ENCODE assay signal across 8 mouse cellular contexts in the genomic region with DNA sequence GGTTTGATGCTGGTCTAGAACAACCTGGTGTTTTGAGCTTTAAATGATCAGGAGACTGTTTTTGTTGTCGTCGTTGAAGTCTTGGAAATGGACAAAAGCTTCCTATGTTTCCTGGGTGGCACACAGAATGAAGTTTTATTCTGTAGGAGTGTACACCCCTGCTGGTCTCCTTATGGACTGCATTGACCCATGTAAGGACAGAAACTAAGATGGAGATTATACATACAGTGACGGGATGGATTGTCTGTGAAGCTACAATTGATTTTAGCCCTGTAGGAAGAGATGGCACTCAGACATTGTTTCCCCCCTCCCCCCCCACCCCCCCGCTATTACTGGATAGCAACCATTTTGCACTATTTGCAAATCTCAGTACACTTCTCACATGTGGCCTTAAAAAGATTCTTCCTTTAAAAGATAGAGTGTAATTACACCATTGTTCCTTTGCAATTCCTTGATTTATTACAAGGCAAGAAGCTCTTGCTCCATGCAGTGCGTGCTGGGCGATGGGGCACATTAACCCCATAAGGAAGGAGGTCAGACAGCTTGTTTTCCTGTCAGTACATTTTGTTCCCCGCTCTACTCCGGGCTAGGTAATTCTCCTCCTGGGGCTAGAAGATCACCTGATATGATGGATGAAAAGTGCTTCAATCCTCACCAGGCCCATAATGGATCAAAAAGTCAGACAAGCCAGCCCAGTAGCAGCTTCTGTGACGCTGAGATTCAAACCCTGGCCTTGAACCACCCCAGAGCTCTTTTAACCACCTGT. TPM values are rescaled to one million over a fixed set of nuclear protein-coding genes. Genes with fewer than 3 reads are reported as not detected.
DNase-seq lines count a peak whose midpoint lies in the region; ATAC-seq and TF ChIP-seq lines count a peak whose summit lies in the region.

No protein-coding gene starts in this region.

- TF ChIP-seq POLR2A in kidney, adult 2 months (IDR thresholded peaks at IDR 0.05; ENCODE audit: low read depth, low read length): no peak

- no peaks in the 10 kb centered on the region for H3K9me3 ChIP-seq in forebrain, embryonic 11.5 days (ENCODE audit: control insufficient read depth, low read length)
- no peaks in the 10 kb centered on the region for H3K9me3 ChIP-seq in liver, embryonic 13.5 days (replicated peaks)
- no peaks in the 10 kb centered on the region for H3K9me3 ChIP-seq in stomach, embryonic 15.5 days

- TF ChIP-seq CTCF in kidney, adult 2 months (conservative IDR thresholded peaks at IDR 0.05; ENCODE audit: insufficient read depth, insufficient read length, low read depth, low read length): no peak

- H3K27me3 ChIP-seq in kidney, adult 2 months (replicated peaks; ENCODE audit: control insufficient read depth, insufficient read depth, low read length): no peaks in the 10 kb centered on the region
- no peaks in the 10 kb centered on the region for H3K27me3 ChIP-seq in forebrain, embryonic 11.5 days (ENCODE audit: control insufficient read depth, insufficient read depth, low read length)
- no peaks in the 10 kb centered on the region for H3K27me3 ChIP-seq in liver, embryonic 13.5 days
- H3K27me3 ChIP-seq in stomach, embryonic 15.5 days (replicated peaks): no peaks in the 10 kb centered on the region

- peak overlapping the region; percentile 91 for H3K4me3 ChIP-seq in kidney, adult 2 months (ENCODE audit: insufficient read depth, low read depth, low read length)
- H3K4me3 ChIP-seq in forebrain, embryonic 11.5 days (ENCODE audit: low read depth, low read length): peak overlapping the region; percentile 78
- H3K4me3 ChIP-seq in liver, embryonic 13.5 days (replicated peaks): peak overlapping the region; percentile 82
- peak overlapping the region; percentile 81 for H3K4me3 ChIP-seq in stomach, embryonic 15.5 days (replicated peaks)

- ATAC-seq in forebrain, embryonic 11.5 days (replicated peaks; ENCODE audit: low FRiP score): peak; percentile 54; the same call in 1 of the 2 replicates
- peak; percentile 31 for ATAC-seq in liver, embryonic 13.5 days (ENCODE audit: low read depth)
- ATAC-seq in stomach, embryonic 15.5 days (ENCODE audit: insufficient read depth, low FRiP score, low read depth): peak; percentile 51

- WGBS in kidney, adult 2 months: 24% methylated on average over 9 of the region's 9 CpGs
- 41% methylated on average over 9 of the region's 9 CpGs for WGBS in forebrain, embryonic 11.5 days
- WGBS in liver, embryonic 13.5 days (ENCODE audit: insufficient replicate concordance): 29% methylated on average over 9 of the region's 9 CpGs
- WGBS in stomach, embryonic 15.5 days: 24% methylated on average over 9 of the region's 9 CpGs

- H3K4me2 ChIP-seq in forebrain, embryonic 11.5 days (ENCODE audit: low read depth, low read length, severe bottlenecking): peak overlapping the region; percentile 59
- H3K4me2 ChIP-seq in liver, embryonic 13.5 days: peak overlapping the region; percentile 86
- H3K4me2 ChIP-seq in stomach, embryonic 15.5 days: peak overlapping the region; percentile 85

- no peak for DNase-seq in kidney, adult 2 months
- DNase-seq in kidney, adult 11 months: no peak
- peak; percentile 47 for DNase-seq in MN1 (ENCODE audit: low spot score)
- DNase-seq in forebrain, embryonic 11.5 days (ENCODE audit: low spot score): no peak
- DNase-seq in liver, embryonic 13.5 days: no peak
- no peak for DNase-seq in kidney, postnatal 36 days
- DNase-seq in kidney, adult 8-10 months: no peak

- H3K4me1 ChIP-seq in kidney, adult 2 months (ENCODE audit: control insufficient read depth, insufficient read depth, low read length): peaks cover 4% of the 10 kb centered on the region; the same call in 1 of the 2 replicates
- H3K4me1 ChIP-seq in forebrain, embryonic 11.5 days (replicated peaks; ENCODE audit: control insufficient read depth, insufficient read depth, low read length): no peaks in the 10 kb centered on the region
- peaks cover 23% of the 10 kb centered on the region for H3K4me1 ChIP-seq in liver, embryonic 13.5 days (replicated peaks)
- no peaks in the 10 kb centered on the region for H3K4me1 ChIP-seq in stomach, embryonic 15.5 days

- H3K36me3 ChIP-seq in kidney, adult 2 months (ENCODE audit: control insufficient read depth, insufficient read depth, low read length): no peaks in the 10 kb centered on the region
- H3K36me3 ChIP-seq in forebrain, embryonic 11.5 days (ENCODE audit: control insufficient read depth, insufficient read depth, low read length): no peaks in the 10 kb centered on the region
- H3K36me3 ChIP-seq in liver, embryonic 13.5 days: no peaks in the 10 kb centered on the region
- H3K36me3 ChIP-seq in stomach, embryonic 15.5 days: no peaks in the 10 kb centered on the region

- H3K9ac ChIP-seq in forebrain, embryonic 11.5 days (ENCODE audit: low read length): peak overlapping the region; percentile 79
- no peak overlapping the region for H3K9ac ChIP-seq in liver, embryonic 13.5 days
- no peak overlapping the region; the same call in 1 of the 2 replicates for H3K9ac ChIP-seq in stomach, embryonic 15.5 days

- H3K27ac ChIP-seq in kidney, adult 2 months (ENCODE audit: insufficient read depth, low read depth, low read length): no peak overlapping the region
- H3K27ac ChIP-seq in forebrain, embryonic 11.5 days (ENCODE audit: low read depth, low read length): no peak overlapping the region
- no peak overlapping the region for H3K27ac ChIP-seq in liver, embryonic 13.5 days
- peak overlapping the region; percentile 45; the same call in 1 of the 2 replicates for H3K27ac ChIP-seq in stomach, embryonic 15.5 days

RNA-seq across cellular contexts. Expression of gene Lars2, which starts 0.6 kb away (rescaled TPM):
- polyA plus RNA-seq in kidney, adult 2 months (2012; rRNA removed): 432 and 1,036 TPM in 2 replicates
- 742 and 836 TPM in 2 replicates for polyA plus RNA-seq in forebrain, embryonic 11.5 days (2014; fragmentation: Nextera tagmentation; extraction: Ambion mirVana)
- polyA plus RNA-seq in liver, embryonic 13.5 days (2015; fragmentation: Nextera tagmentation; extraction: Ambion mirVana): 607 and 768 TPM in 2 replicates
- polyA plus RNA-seq in stomach, embryonic 15.5 days (2015; fragmentation: Nextera tagmentation; extraction: Ambion mirVana): 908 and 1,059 TPM in 2 replicates
